Mouse (Mus musculus): ENCODE results near the gene Ece1.

GRCm38 (mm10) chr4:137867675-137868257, 5.7 kb downstream of the Ece1 start:
- TF ChIP-seq CTCF (IDR thresholded peaks at IDR 0.05; ENCODE audit: control insufficient read depth, insufficient read depth, insufficient replicate concordance, low read depth, low read length) (no peak), POLR2A (IDR thresholded peaks at IDR 0.05; ENCODE audit: control insufficient read depth, low read depth, low read length) (no peak)

Data from testis, adult 2 months (tissue).